Mouse (Mus musculus): ENCODE results near the gene Naip5. TPM values are rescaled to one million over a fixed set of nuclear protein-coding genes. Genes with fewer than 3 reads are reported as not detected.

Gene Naip5
- total RNA-seq (2023): 22.3 and 30.8 TPM in 2 replicates

DNA sequence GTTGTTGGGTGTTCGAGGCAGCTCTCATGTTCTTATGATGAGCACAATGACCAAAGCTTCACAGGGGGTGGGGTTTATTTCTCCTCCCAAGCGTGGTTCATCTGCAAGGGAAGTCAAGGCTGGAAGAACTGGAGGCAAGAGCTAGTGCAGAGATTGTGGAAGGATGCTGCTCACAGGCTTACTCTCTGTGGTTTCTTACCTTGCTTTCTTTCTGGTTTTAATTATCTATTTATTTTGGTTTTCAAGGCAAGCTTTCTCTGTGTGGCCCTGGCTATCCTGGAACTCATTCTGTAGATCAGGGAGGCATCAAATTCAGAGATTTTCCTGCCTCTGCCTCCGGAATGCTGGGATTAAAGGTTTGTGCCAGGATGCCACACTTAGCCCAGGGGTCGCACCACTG lies at the start of gene Naip5:
Gene Naip5, minus strand, starts transcription at position 101 of the 400 bp plus-strand sequence.

DNA sequence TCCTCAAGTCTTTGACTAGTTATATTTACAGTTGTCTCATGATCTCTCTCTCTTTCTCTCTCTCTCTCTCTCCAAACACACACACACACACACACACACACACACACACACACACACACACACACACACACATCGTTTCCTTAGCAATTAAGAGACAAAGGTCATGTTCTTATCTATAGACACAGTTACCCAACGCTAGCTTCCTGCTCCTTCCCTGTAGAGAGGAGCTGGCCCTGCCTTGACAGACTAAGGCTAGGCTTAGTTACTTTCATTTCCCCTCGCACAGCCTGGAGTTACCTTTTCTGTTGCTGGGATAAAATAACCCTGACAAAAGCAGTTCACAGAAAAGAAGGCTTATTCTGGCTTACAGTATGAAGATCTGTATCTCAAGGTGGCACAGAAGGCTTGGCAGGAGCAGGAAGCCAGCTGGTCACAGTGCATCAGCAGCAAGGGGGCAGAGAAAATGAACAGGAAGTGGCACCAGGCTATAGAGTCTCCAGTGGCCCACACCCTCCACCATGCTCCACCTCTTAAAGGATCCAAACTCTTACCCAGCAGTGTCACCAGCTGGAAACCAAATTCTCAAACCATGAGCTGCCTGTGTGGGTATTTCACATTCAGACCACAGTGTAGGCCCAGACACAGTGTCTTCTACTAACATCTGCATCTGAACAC lies 44.3 kb downstream of the Naip5 start, which contains the start of gene Naip2:
Gene Naip2, minus strand, starts transcription at position 434 of the 675 bp plus-strand sequence.

Other genes with a start within 250 kb of the Naip5 start
- gene Mccc2, start 230.7 kb downstream of the Naip5 start, total RNA-seq (2023): 1.8 and 5.4 TPM in 2 replicates
- 37.6 and 54.6 TPM in 2 replicates for gene Bdp1, start 142.3 kb downstream of the Naip5 start, total RNA-seq (2023)
- gene Serf1, start 138.3 kb downstream of the Naip5 start, total RNA-seq (2023): 1.7 and 2.4 TPM in 2 replicates
- gene Smn1, start 121.5 kb downstream of the Naip5 start, total RNA-seq (2023): 48.4 and 55.4 TPM in 2 replicates
- gene Naip2, start 44.2 kb downstream of the Naip5 start, total RNA-seq (2023): 44.9 and 49.2 TPM in 2 replicates
- 14.7 and 16.7 TPM in 2 replicates for gene Naip6, start 71.4 kb upstream of the Naip5 start, total RNA-seq (2023)
- 1.2 and 1.5 TPM in 2 replicates for gene Naip1, start 206.5 kb upstream of the Naip5 start, total RNA-seq (2023)
- gene Gtf2h2, start 246.3 kb upstream of the Naip5 start, total RNA-seq (2023): 10.9 and 13.9 TPM in 2 replicates

All from neutrophil, adult 65 days (primary cell).